Mouse (Mus musculus) liver, embryonic 11.5 days (tissue): ENCODE results near the gene Lmtk3. TPM values are rescaled to one million over a fixed set of nuclear protein-coding genes. Genes with fewer than 3 reads are reported as not detected.

ENCODE experiments used
- ATAC-seq: fragments of 200-750 bp; cut with Nextera tagmentation; replicated peaks from 2 replicates; pipeline ENCODE4 v1.8.0; 2017; ENCODE audit warnings: moderate number of reproducible peaks, mild to moderate bottlenecking, moderate TSS enrichment, moderate library complexity; ENCODE audit not compliant: low FRiP score
- DNase-seq: peaks from one replicate; pipeline ENCODE4 v3.0.0-alpha.2; 2017; ENCODE audit warnings: low spot score
- H3K27ac ChIP-seq: fragments of 300-500 bp; sonication (generic); 2 replicates; pipeline ENCODE4 v1.5.1; 2014; ENCODE audit warnings: mild to moderate bottlenecking, low read depth, low read length, control low read depth
- H3K27me3 ChIP-seq: fragments of 300-500 bp; sonication (generic); replicated peaks from 2 replicates; pipeline ENCODE4 v1.6.1; 2014; ENCODE audit warnings: low read length, mixed read lengths; ENCODE audit not compliant: control insufficient read depth, insufficient read depth
- H3K36me3 ChIP-seq: fragments of 300-500 bp; sonication (generic); 2 replicates; pipeline ENCODE4 v1.6.1; 2014; ENCODE audit warnings: mild to moderate bottlenecking, low read length, moderate library complexity, mixed read lengths; ENCODE audit not compliant: control insufficient read depth, insufficient read depth
- H3K4me1 ChIP-seq: fragments of 300-500 bp; sonication (generic); replicated peaks from 2 replicates; pipeline ENCODE4 v1.6.1; 2014; ENCODE audit warnings: low read length, mixed read lengths; ENCODE audit not compliant: control insufficient read depth, insufficient read depth
- H3K4me2 ChIP-seq: fragments of 300-500 bp; sonication (generic); 2 replicates; pipeline ENCODE4 v1.6.1; 2014; ENCODE audit warnings: mild to moderate bottlenecking, control low read depth, moderate library complexity
- H3K4me3 ChIP-seq: fragments of 300-500 bp; sonication (generic); 2 replicates; pipeline ENCODE4 v1.5.1; 2014; ENCODE audit warnings: low read depth, low read length, control low read depth
- H3K9ac ChIP-seq: fragments of 300-500 bp; sonication (generic); 2 replicates; pipeline ENCODE4 v1.6.1; 2014; ENCODE audit warnings: low read depth, low read length, control low read depth
- H3K9me3 ChIP-seq: fragments of 300-500 bp; sonication (generic); 2 replicates; pipeline ENCODE4 v1.6.1; 2016; ENCODE audit warnings: low read length, inconsistent platforms, mixed read lengths; ENCODE audit not compliant: control insufficient read depth
- WGBS: fragments of 180-500 bp; shearing (Covaris S2); extraction: QIAGEN DNeasy Blood & Tissue Kit; methylation state at CpG from one replicate; pipeline ENCODE4 v1.1.7; 2014; 5-methylcytosine and 5-hydroxymethylcytosine counted together
- polyA plus RNA-seq: library from polyadenylated mRNA; unstranded; fragments of >200 nt; fragmentation: Nextera tagmentation; extraction: Ambion mirVana; gene quantifications from 2 replicates; pipeline ENCODE4 v1.2.1, GENCODE M21; 2014

The Lmtk3 gene
- polyA plus RNA-seq, 1 experiment from 2014 or later: 0.45 TPM

GRCm38 (mm10) chr7:45748110-45748509 is 35.4 kb upstream of the Lmtk3 start:
- ATAC-seq: no peak

GRCm38 (mm10) chr7:45749401-45749800 is 34.1 kb upstream of the Lmtk3 start:
- Histone ChIP-seq H3K27me3 (no peaks in the 10 kb centered on the region), H3K9me3 (peaks cover 3% of the 10 kb centered on the region), H3K4me2 (no peak overlapping the region), H3K36me3 (no peaks in the 10 kb centered on the region), H3K4me1 (no peaks in the 10 kb centered on the region; the same call in 1 of the 2 replicates), H3K9ac (no peak overlapping the region), H3K4me3 (no peak overlapping the region), H3K27ac (no peak overlapping the region)
- DNase-seq (no peak), ATAC-seq (no peak)
- 38% methylated on average over 10 of the region's 10 CpGs for WGBS

More at GRCm38 (mm10) chr7:45748110-45748509, 35.4 kb upstream of the Lmtk3 start:
- Histone ChIP-seq H3K4me1 (no peaks in the 10 kb centered on the region; the same call in 1 of the 2 replicates), H3K36me3 (no peaks in the 10 kb centered on the region), H3K4me2 (no peak overlapping the region), H3K4me3 (no peak overlapping the region), H3K9me3 (peaks cover 3% of the 10 kb centered on the region), H3K27me3 (no peaks in the 10 kb centered on the region), H3K27ac (no peak overlapping the region), H3K9ac (no peak overlapping the region)
- DNase-seq: no peak
- 51% methylated on average over 7 of the region's 7 CpGs for WGBS

GRCm38 (mm10) chr7:45750162-45750561 is 33.4 kb upstream of the Lmtk3 start:
- DNase-seq (no peak), ATAC-seq (no peak)
- H3K27ac ChIP-seq: no peak overlapping the region
- no peaks in the 10 kb centered on the region for H3K36me3 ChIP-seq
- H3K4me2 ChIP-seq: no peak overlapping the region
- no peaks in the 10 kb centered on the region for H3K27me3 ChIP-seq
- WGBS: 75% methylated on average over 9 of the region's 9 CpGs
- peaks cover 3% of the 10 kb centered on the region for H3K9me3 ChIP-seq
- no peak overlapping the region for H3K4me3 ChIP-seq
- H3K9ac ChIP-seq: no peak overlapping the region
- H3K4me1 ChIP-seq: no peaks in the 10 kb centered on the region; the same call in 1 of the 2 replicates

- DNase-seq (no peak), ATAC-seq (no peak)
- no peak overlapping the region for H3K9ac ChIP-seq
- H3K27ac ChIP-seq: no peak overlapping the region
- H3K4me2 ChIP-seq: no peak overlapping the region
- no peaks in the 10 kb centered on the region for H3K9me3 ChIP-seq
- WGBS: 59% methylated on average over 6 of the region's 6 CpGs
- no peak overlapping the region for H3K4me3 ChIP-seq
- H3K4me1 ChIP-seq: no peaks in the 10 kb centered on the region
- H3K27me3 ChIP-seq: peaks cover 26% of the 10 kb centered on the region
- H3K36me3 ChIP-seq: no peaks in the 10 kb centered on the region
Measured at GRCm38 (mm10) chr7:45755703-45756102, 27.8 kb upstream of the Lmtk3 start.

GRCm38 (mm10) chr7:45759400-45759799 is 24.1 kb upstream of the Lmtk3 start:
- no peak overlapping the region for H3K9ac ChIP-seq
- peak overlapping the region; percentile 25; the same call in 1 of the 2 replicates for H3K4me3 ChIP-seq
- H3K4me1 ChIP-seq: no peaks in the 10 kb centered on the region
- no peaks in the 10 kb centered on the region for H3K9me3 ChIP-seq
- H3K36me3 ChIP-seq: no peaks in the 10 kb centered on the region
- peaks cover 29% of the 10 kb centered on the region for H3K27me3 ChIP-seq
- peak overlapping the region; percentile 56 for H3K4me2 ChIP-seq
- 0 out of 2 replicates have a peak, but pooled peaks have one; percentile 36 for ATAC-seq
- WGBS: 7% methylated on average over 27 of the region's 27 CpGs
- DNase-seq: no peak
- H3K27ac ChIP-seq: no peak overlapping the region

GRCm38 (mm10) chr7:45760151-45760550 is 23.4 kb upstream of the Lmtk3 start:
- no peak overlapping the region for H3K4me2 ChIP-seq
- H3K27ac ChIP-seq: no peak overlapping the region
- H3K4me3 ChIP-seq: no peak overlapping the region
- no peak for DNase-seq
- 56% methylated on average over 5 of the region's 5 CpGs for WGBS
- no peak for ATAC-seq
- no peak overlapping the region for H3K9ac ChIP-seq
- no peaks in the 10 kb centered on the region for H3K36me3 ChIP-seq
- H3K27me3 ChIP-seq: peaks cover 29% of the 10 kb centered on the region
- no peaks in the 10 kb centered on the region for H3K4me1 ChIP-seq
- no peaks in the 10 kb centered on the region for H3K9me3 ChIP-seq

GRCm38 (mm10) chr7:45765995-45766394 is 17.5 kb upstream of the Lmtk3 start:
- DNase-seq: no peak
- no peak overlapping the region for H3K9ac ChIP-seq
- H3K27ac ChIP-seq: no peak overlapping the region
- H3K4me3 ChIP-seq: no peak overlapping the region
- ATAC-seq: no peak
- 0 out of 2 replicates have a peak, but pooled peaks cover 2% of the 10 kb centered on the region for H3K27me3 ChIP-seq
- H3K4me1 ChIP-seq: no peaks in the 10 kb centered on the region
- no peaks in the 10 kb centered on the region for H3K9me3 ChIP-seq
- 55% methylated on average over 8 of the region's 8 CpGs for WGBS
- no peaks in the 10 kb centered on the region for H3K36me3 ChIP-seq
- no peak overlapping the region for H3K4me2 ChIP-seq

GRCm38 (mm10) chr7:45766764-45767163 is 16.8 kb upstream of the Lmtk3 start:
- Histone ChIP-seq H3K27me3 (no peaks in the 10 kb centered on the region), H3K9ac (no peak overlapping the region), H3K27ac (no peak overlapping the region), H3K36me3 (no peaks in the 10 kb centered on the region), H3K4me3 (no peak overlapping the region), H3K4me2 (no peak overlapping the region), H3K9me3 (no peaks in the 10 kb centered on the region), H3K4me1 (no peaks in the 10 kb centered on the region)
- 50% methylated on average over 8 of the region's 8 CpGs for WGBS
- no peak for DNase-seq
- no peak for ATAC-seq

- H3K4me3 ChIP-seq: no peak overlapping the region
- WGBS: 85% methylated on average over 6 of the region's 6 CpGs
- ATAC-seq (no peak), DNase-seq (no peak)
- no peaks in the 10 kb centered on the region for H3K36me3 ChIP-seq
- H3K4me1 ChIP-seq: no peaks in the 10 kb centered on the region
- no peaks in the 10 kb centered on the region for H3K9me3 ChIP-seq
- H3K27ac ChIP-seq: no peak overlapping the region
- H3K27me3 ChIP-seq: no peaks in the 10 kb centered on the region
- H3K9ac ChIP-seq: no peak overlapping the region
- no peak overlapping the region for H3K4me2 ChIP-seq
Measured at GRCm38 (mm10) chr7:45767500-45767899, 16.0 kb upstream of the Lmtk3 start.
